Mouse (Mus musculus) forebrain, embryonic 12.5 days (tissue): ENCODE results near the gene Parp8. TPM values are rescaled to one million over a fixed set of nuclear protein-coding genes. Genes with fewer than 3 reads are reported as not detected.
A peak's percentile ranks its signal among the peaks of the same experiment; 100 is the strongest.

Experiments used
- ATAC-seq: fragments of 200-750 bp; cut with Nextera tagmentation; 2 replicates; pipeline ENCODE4 v1.8.0; 2017; ENCODE audit warnings: moderate TSS enrichment; ENCODE audit not compliant: low FRiP score
- H3K27ac ChIP-seq: fragments of 300-500 bp; sonication (generic); 2 replicates; pipeline ENCODE4 v1.5.1; 2016; ENCODE audit warnings: mild to moderate bottlenecking
- H3K27me3 ChIP-seq: fragments of 300-500 bp; sonication (generic); 2 replicates; pipeline ENCODE4 v1.6.1; 2016; ENCODE audit warnings: mild to moderate bottlenecking
- H3K36me3 ChIP-seq: fragments of 300-500 bp; sonication (generic); replicated peaks from 2 replicates; pipeline ENCODE4 v1.6.1; 2016; ENCODE audit warnings: mild to moderate bottlenecking
- H3K4me1 ChIP-seq: fragments of 300-500 bp; sonication (generic); 2 replicates; pipeline ENCODE4 v1.6.1; 2016
- H3K4me2 ChIP-seq: fragments of 300-500 bp; sonication (generic); 2 replicates; pipeline ENCODE4 v1.6.1; 2016; ENCODE audit warnings: mild to moderate bottlenecking, moderate library complexity
- H3K4me3 ChIP-seq: fragments of 300-500 bp; sonication (generic); replicated peaks from 2 replicates; pipeline ENCODE4 v1.5.1; 2016; ENCODE audit warnings: mild to moderate bottlenecking
- H3K9ac ChIP-seq: fragments of 300-500 bp; sonication (generic); 2 replicates; pipeline ENCODE4 v1.6.1; 2016; ENCODE audit warnings: mild to moderate bottlenecking
- H3K9me3 ChIP-seq: fragments of 300-500 bp; sonication (generic); 2 replicates; pipeline ENCODE4 v1.6.1; 2016
- WGBS: fragments of 180-500 bp; shearing (Covaris S2); methylation state at CpG from one replicate; pipeline ENCODE4 v1.1.7; 2016; 5-methylcytosine and 5-hydroxymethylcytosine counted together
- polyA plus RNA-seq: library from polyadenylated mRNA; unstranded; fragments of >200 nt; fragmentation: Nextera tagmentation; extraction: Ambion mirVana; gene quantifications from 2 replicates; pipeline ENCODE4 v1.2.1, GENCODE M21; 2016

Parp8 gene
- polyA plus RNA-seq = 14.7 and 17.7 TPM in 2 replicates

DNA sequence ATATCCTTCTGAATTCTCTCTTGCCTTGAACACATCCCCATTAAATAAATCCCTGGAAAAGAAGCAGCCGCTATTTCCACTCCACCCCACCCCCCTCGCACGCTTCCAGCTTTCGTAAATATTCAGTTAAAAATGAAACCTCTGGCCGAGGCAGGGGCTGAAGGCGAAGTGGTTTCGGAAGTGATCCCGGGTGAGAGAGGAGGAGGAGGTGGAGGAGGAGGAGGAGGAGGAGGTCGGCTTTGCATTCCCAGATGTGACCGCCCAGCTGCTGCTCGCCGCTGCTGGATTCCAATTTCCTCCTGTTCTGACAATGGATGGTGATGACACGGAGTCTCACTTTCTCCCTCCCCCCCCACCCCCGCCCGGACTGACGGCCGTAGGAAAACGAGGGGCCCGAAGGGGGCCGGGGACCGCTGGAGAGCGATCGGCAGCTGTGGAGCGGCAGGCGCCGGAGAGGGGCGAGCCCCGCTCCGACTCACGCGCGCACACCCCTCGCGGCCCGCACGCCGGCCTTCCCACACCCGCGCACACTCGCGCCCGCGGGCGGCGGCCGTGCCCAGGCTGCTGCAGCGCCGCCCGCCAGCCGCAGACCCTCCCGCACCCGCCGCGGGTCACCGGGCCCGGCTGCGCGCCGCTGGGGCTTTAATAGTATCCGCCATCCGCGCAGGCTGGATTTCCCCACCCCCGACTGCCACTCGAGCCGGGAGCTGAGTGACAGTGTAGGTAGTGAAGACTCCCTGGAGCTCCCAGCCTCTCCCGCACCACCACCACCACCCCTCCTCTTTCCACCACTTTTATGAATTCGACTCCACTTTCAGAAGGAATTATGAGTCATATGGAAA, at the start of gene Parp8:
Gene Parp8, minus strand, starts transcription at position 312 of the 842 bp plus-strand sequence.
- Histone ChIP-seq H3K27me3 (peaks cover 11% of the 10 kb centered on the region; the same call in 1 of the 2 replicates), H3K4me3 (peak within 1 kb of the TSS; percentile 76), H3K9me3 (no peaks in the 10 kb centered on the region), H3K36me3 (no peaks in the 10 kb centered on the region), H3K9ac (peak within 1 kb of the TSS; percentile 89), H3K27ac (peak within 1 kb of the TSS; percentile 91), H3K4me2 (peak within 1 kb of the TSS; percentile 74), H3K4me1 (peaks cover 12% of the 10 kb centered on the region)
- ATAC-seq = peak; percentile 67
- under 1% methylated on average over 53 of the region's 67 CpGs for WGBS

DNA sequence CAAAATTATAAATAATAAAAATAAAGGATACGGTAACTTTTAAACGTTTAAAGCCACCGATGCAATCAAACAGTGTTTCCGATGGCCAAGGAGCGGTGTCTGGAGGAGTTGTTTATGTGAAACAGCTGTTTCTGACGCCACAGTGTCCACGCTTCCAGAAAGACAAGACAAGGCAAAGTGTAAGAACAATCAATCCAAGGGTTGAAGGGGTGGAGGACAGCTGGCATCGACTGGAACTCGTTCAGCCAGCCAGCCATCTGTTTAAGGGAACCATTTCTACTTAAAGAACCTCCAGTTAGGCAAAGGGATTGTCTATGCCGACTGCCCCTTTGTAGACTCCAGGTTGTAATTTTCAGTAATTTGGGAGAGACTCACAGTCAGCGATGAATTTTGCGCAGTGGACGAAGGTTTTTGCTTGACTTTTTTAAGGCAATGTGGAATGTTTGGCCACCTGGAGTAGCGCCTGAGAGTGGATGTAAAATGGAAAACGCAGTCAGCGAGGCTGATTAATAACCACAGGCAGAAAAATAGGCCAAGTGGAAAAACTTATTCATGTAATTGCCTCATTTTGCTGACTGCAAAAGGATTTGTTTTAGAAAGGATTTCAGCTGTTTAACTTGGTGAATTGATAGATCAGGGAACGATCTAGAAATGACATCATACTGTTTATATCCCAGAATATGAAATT, 37.4 kb upstream of the Parp8 start:
- no peaks in the 10 kb centered on the region for H3K36me3 ChIP-seq
- no peaks in the 10 kb centered on the region for H3K4me1 ChIP-seq
- no peak for ATAC-seq
- no peaks in the 10 kb centered on the region for H3K27me3 ChIP-seq
- 71% methylated on average over 17 of the region's 17 CpGs for WGBS
- H3K27ac ChIP-seq = no peak overlapping the region
- H3K4me3 ChIP-seq = no peak overlapping the region
- no peak overlapping the region for H3K9ac ChIP-seq
- no peak overlapping the region for H3K4me2 ChIP-seq
- no peaks in the 10 kb centered on the region for H3K9me3 ChIP-seq

DNA sequence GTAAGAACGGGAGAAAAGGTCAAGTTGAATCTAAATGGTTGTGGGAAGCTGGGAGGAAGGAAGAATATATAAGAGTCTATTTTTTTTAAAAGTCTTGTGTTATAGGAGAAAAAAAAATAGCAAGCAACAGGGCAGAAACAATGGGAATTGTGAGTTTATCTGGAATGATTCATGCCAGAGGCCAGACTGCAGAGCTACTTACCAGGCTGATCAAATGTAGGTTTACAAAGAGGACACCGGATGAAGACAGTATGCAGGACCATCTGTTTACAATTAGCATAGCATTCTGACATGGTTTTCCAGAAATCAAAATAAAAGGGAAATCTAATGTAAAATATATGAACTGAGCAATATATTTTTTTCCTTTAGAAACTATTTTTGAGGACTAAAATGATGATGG, 31.1 kb upstream of the Parp8 start:
- H3K4me3 ChIP-seq = no peak overlapping the region
- no peak for ATAC-seq
- no peak overlapping the region for H3K4me2 ChIP-seq
- H3K9me3 ChIP-seq = no peaks in the 10 kb centered on the region
- H3K36me3 ChIP-seq = no peaks in the 10 kb centered on the region
- H3K9ac ChIP-seq = no peak overlapping the region
- H3K27ac ChIP-seq = no peak overlapping the region
- WGBS = 65% methylated on average over 2 of the region's 2 CpGs
- H3K27me3 ChIP-seq = no peaks in the 10 kb centered on the region
- no peaks in the 10 kb centered on the region for H3K4me1 ChIP-seq

DNA sequence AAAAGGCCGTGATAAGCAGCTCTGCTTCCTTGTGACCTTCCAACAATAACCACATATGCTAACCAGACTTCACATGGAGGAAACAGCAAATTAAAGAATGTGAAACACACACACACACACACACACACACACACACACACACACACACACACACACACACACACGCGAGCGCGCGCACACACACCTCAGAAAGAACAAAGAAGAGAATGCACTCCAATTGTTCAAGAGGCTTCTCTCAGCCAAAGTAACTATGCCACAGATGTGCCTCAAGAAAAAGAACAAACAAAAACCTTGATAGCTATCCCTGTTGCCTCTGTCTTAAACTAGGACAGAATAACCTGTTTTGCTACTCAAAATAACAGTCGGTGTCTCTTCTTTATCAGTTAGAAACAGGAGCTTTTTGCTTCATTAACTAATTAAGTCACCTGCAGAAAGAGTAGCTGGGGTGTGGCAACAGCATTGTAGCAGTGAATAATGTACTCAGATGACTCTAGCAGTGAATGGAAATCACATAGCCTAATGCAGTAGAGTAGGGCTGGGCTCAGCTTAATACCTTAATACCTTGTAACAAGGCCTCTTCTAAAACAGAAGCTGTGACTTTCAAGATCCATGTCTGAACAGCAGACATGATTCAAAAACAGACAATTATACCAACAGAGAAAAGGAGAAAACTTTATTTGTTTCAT, 29.6 kb upstream of the Parp8 start:
- no peaks in the 10 kb centered on the region for H3K4me1 ChIP-seq
- no peaks in the 10 kb centered on the region for H3K36me3 ChIP-seq
- ATAC-seq = no peak
- 87% methylated on average over 7 of the region's 7 CpGs for WGBS
- no peaks in the 10 kb centered on the region for H3K9me3 ChIP-seq
- no peak overlapping the region for H3K27ac ChIP-seq
- H3K9ac ChIP-seq = no peak overlapping the region
- no peaks in the 10 kb centered on the region for H3K27me3 ChIP-seq
- H3K4me2 ChIP-seq = no peak overlapping the region
- H3K4me3 ChIP-seq = no peak overlapping the region

DNA sequence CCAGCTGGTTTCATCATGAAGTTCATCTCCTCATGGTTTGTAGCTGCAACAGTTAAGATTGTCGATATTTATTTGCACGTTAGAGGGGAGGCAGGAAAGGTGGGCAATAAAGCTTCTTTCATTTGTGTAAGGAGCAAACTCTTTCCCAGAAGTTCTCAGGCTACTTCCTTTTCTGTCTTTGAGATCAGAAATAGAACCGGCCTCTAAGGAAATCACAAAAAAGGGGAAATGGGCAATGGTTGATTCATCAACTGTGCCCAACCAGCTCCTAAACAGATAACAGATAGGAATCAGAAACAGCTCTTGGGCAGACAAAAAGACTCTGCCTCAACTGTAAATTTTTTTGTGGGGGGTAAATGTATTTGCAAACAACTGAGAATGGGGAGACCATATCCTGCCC, 27.4 kb upstream of the Parp8 start:
- no peak for ATAC-seq
- Histone ChIP-seq H3K9ac (no peak overlapping the region), H3K4me3 (no peak overlapping the region), H3K4me2 (no peak overlapping the region), H3K36me3 (no peaks in the 10 kb centered on the region), H3K4me1 (no peaks in the 10 kb centered on the region), H3K27ac (no peak overlapping the region), H3K9me3 (no peaks in the 10 kb centered on the region), H3K27me3 (no peaks in the 10 kb centered on the region)
- WGBS = 88% methylated on average over 3 of the region's 3 CpGs

DNA sequence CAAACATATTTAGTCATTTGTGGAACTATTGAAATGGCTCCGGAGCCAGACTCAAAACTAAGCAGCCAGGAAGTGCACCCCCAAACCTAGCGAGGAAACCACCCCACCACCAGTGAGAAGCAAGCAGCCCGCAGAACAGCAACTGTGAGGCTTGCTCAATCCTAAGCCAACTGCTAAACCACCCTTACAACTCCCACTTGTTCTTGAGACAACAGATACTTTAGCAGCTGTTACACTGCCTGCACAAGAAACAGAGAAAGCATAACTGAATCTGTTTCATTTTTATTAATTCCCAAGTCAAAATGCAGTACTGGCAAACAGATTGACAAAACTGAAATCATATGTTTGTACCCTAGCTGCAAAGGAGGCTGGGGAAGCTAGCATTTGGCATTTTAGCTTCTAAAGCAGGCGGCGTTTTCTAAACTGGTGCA, 23.2 kb upstream of the Parp8 start:
- Histone ChIP-seq H3K4me1 (no peaks in the 10 kb centered on the region), H3K27ac (no peak overlapping the region), H3K9me3 (no peaks in the 10 kb centered on the region), H3K9ac (no peak overlapping the region), H3K4me2 (no peak overlapping the region), H3K36me3 (no peaks in the 10 kb centered on the region), H3K4me3 (no peak overlapping the region), H3K27me3 (no peaks in the 10 kb centered on the region)
- ATAC-seq = no peak
- 92% methylated on average over 5 of the region's 5 CpGs for WGBS

DNA sequence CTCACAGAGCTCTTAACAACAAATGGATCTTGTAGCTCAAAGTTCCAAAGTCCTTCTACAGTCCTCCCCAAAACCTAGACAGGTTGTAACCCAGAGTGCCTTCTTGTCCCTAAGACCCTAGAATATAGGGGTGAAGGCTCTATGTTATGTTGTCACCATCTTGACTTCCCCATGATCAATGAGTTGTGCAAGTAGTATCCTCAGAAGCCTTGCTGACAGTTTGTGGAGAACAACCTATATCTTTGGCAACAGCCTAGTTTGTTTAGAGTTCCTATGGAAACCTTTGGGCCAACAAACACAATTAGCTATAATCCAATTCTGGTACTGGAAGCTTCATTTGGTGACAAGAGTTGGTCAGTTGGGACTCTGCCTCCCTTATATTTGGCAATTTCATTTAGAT, 18.2 kb upstream of the Parp8 start:
- Histone ChIP-seq H3K4me2 (no peak overlapping the region), H3K4me1 (no peaks in the 10 kb centered on the region), H3K4me3 (no peak overlapping the region), H3K9ac (no peak overlapping the region), H3K9me3 (no peaks in the 10 kb centered on the region), H3K27ac (no peak overlapping the region), H3K36me3 (no peaks in the 10 kb centered on the region), H3K27me3 (no peaks in the 10 kb centered on the region)
- no peak for ATAC-seq

DNA sequence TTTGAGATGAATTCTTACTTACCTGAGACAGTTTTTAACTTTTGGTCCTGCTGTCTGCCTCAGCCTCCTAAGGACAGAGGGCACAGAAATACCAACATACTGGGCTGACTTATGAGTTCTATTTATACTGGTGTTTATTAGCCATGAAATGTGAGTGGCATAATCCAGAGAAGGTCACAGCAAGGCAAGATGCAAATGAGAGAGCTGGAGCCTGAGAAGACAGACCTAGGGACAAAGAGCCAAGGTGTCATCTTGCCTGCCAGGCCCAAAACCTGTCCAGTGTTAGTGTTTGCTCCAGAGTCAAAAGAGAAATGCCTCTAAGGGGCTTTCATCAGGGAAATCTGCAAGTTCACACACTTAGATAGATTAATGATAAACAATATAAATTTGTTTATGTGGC, 15.7 kb upstream of the Parp8 start:
- Histone ChIP-seq H3K9me3 (no peaks in the 10 kb centered on the region), H3K4me1 (no peaks in the 10 kb centered on the region), H3K9ac (no peak overlapping the region), H3K4me2 (no peak overlapping the region), H3K27me3 (no peaks in the 10 kb centered on the region), H3K4me3 (no peak overlapping the region), H3K36me3 (no peaks in the 10 kb centered on the region), H3K27ac (no peak overlapping the region)
- ATAC-seq = no peak

DNA sequence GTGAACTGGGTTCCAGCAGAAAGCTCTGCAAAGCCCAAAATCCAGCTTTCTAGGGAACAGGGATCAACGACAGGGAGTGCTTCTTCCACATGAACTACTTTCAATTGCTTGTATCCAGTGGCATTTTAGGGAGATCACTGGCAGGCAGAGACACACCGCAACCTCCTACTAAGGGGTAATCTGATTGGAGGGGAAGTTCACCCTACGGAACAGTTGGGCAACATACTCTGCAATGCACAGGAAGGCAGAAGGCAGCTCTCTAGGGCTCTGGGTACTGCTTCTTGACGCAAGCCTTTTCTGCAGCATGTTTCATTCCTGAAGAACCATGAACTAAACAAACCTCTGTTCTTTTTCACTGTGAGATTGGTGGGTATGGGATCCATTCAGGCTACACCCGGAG, 10.9 kb upstream of the Parp8 start:
- no peak overlapping the region for H3K9ac ChIP-seq
- no peak overlapping the region for H3K4me3 ChIP-seq
- H3K4me2 ChIP-seq = no peak overlapping the region
- no peak overlapping the region for H3K27ac ChIP-seq
- no peaks in the 10 kb centered on the region for H3K27me3 ChIP-seq
- 66% methylated on average over 5 of the region's 5 CpGs for WGBS
- H3K36me3 ChIP-seq = no peaks in the 10 kb centered on the region
- no peak for ATAC-seq
- no peaks in the 10 kb centered on the region for H3K4me1 ChIP-seq
- no peaks in the 10 kb centered on the region for H3K9me3 ChIP-seq

DNA sequence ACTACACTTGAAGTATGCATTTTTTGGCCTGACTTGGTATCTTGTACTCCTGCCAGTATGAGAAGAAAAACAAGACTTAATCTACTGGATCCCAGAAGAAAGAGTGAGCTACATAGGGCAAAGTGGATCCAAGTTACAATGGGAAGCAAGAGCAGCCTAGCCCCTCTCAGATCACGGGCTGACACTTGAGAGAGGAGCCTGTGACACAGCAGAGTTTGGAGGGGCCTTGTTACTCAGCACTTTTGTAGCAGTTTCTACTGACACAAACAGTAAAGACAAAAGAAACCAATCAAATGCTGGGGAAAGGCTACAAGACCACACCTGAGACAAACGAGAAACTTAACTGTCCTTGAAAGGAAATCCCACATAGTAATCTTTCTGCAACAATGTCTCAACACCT, 9.8 kb upstream of the Parp8 start:
- no peak overlapping the region for H3K27ac ChIP-seq
- WGBS = 41% methylated on average over 2 of the region's 2 CpGs
- no peak for ATAC-seq

DNA sequence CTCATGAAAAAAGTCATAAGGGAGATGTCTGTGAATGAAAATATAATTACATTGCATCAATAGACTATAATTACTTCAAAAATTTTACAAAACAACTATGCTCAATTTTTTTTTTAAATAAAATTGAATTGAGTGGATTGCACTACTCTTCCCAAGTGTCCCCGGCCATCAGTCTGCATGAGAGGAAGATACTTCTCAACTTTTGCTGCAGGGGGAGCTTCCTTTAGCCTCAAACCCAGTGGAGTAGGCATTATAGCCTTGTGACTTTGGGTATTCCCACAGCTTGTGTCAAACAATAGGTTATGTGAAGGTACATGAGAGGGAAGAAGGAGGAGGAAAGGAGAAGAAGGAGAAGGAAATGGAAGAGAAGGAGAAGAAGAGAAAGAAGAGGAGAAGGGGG, 9.3 kb upstream of the Parp8 start:
- no peaks in the 10 kb centered on the region for H3K4me1 ChIP-seq
- 88% methylated on average over 1 of the region's 1 CpGs for WGBS

More for the DNA sequence above, 9.8 kb upstream of the Parp8 start:
- H3K9me3 ChIP-seq = no peaks in the 10 kb centered on the region
- no peak overlapping the region for H3K4me2 ChIP-seq
- H3K9ac ChIP-seq = no peak overlapping the region
- H3K4me3 ChIP-seq = no peak overlapping the region
- H3K27me3 ChIP-seq = no peaks in the 10 kb centered on the region
- H3K4me1 ChIP-seq = no peaks in the 10 kb centered on the region
- no peaks in the 10 kb centered on the region for H3K36me3 ChIP-seq

DNA sequence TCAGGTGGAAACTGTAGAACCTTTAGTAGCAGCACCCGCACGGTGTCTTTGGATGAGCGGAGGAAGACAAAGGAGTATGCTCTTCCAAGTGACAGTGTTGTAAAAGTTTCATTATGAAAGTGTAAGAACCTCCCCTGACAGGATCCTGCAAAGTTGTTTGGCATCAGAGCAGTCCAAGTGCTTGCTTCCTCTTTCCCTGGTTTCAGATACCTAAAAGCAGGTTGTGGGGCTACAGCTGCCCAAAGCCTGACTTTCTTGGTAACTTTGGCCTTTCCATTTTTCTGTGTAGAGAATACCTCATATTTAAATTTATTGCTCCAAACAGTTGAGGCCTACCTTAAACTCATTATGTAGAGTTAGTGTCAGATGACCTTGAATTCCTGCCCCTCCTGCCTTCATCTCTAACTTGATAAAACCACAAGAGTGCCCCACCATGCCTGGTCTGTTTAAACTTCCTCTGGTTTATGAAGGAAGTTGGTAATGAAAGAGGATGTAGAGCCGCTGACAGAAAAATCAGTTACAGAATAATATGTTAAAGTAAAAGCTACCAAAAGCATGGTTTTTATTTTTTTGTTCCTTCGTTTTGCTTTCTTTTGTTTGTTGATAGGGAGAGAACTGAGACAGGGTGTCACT, 8.5 kb upstream of the Parp8 start:
- ATAC-seq = no peak
- 88% methylated on average over 5 of the region's 5 CpGs for WGBS
- no peak overlapping the region for H3K27ac ChIP-seq

More for the DNA sequence above, 9.3 kb upstream of the Parp8 start:
- no peaks in the 10 kb centered on the region for H3K36me3 ChIP-seq
- H3K4me3 ChIP-seq = no peak overlapping the region
- no peak for ATAC-seq
- H3K27me3 ChIP-seq = no peaks in the 10 kb centered on the region
- no peak overlapping the region for H3K27ac ChIP-seq
- no peak overlapping the region for H3K9ac ChIP-seq
- H3K4me2 ChIP-seq = no peak overlapping the region
- no peaks in the 10 kb centered on the region for H3K9me3 ChIP-seq

More for the DNA sequence above, 8.5 kb upstream of the Parp8 start:
- H3K36me3 ChIP-seq = no peaks in the 10 kb centered on the region
- no peak overlapping the region for H3K4me3 ChIP-seq
- no peaks in the 10 kb centered on the region for H3K4me1 ChIP-seq
- H3K27me3 ChIP-seq = no peaks in the 10 kb centered on the region
- no peak overlapping the region for H3K9ac ChIP-seq
- no peaks in the 10 kb centered on the region for H3K9me3 ChIP-seq
- no peak overlapping the region for H3K4me2 ChIP-seq
